Mouse (Mus musculus) frontal cortex, postnatal 36 days (tissue): ENCODE measurements at regions not wholly inside any gene's neighbourhood (a gene's known extent, or its start where the extent isn't known, plus 50 kb on each side); places are given as distances from the start of the nearest gene placed in this dataset.

Experiments used
- DNase-seq, 2 experiments: peaks; one replicate each; pipeline ENCODE4 v3.0.0; 2022; ENCODE audit warnings: low spot score in 2 of 2

GRCm38 (mm10) chr14:72371702-72372277 lies 119.8 kb downstream of the Gm9195 start:
- peak; percentile 80 to 86 for DNase-seq

GRCm38 (mm10) chr14:72360829-72361520 lies 130.7 kb downstream of the Gm9195 start:
- DNase-seq: no peak

- DNase-seq: no peak
Observed at GRCm38 (mm10) chr14:72360181-72360580, 131.5 kb downstream of the Gm9195 start.

GRCm38 (mm10) chr14:72357915-72358314 lies 133.7 kb downstream of the Gm9195 start:
- DNase-seq: no peak

GRCm38 (mm10) chr14:72342181-72342580 lies 149.5 kb downstream of the Gm9195 start:
- DNase-seq: no peak

- DNase-seq: no peak
Observed at GRCm38 (mm10) chr14:72341590-72342154, 150.0 kb downstream of the Gm9195 start.

GRCm38 (mm10) chr14:72338046-72338445 lies 153.6 kb downstream of the Gm9195 start:
- peak in 1 of 2 experiments; percentile 19 for DNase-seq

- DNase-seq: peak in 1 of 2 experiments; percentile 7
Observed at GRCm38 (mm10) chr14:72303856-72304255, 187.8 kb downstream of the Gm9195 start.

GRCm38 (mm10) chr14:72300026-72300425 lies 191.6 kb downstream of the Gm9195 start:
- peak; percentile 45 to 60 for DNase-seq

- no peak for DNase-seq
Observed at GRCm38 (mm10) chr14:72294631-72295030, 197.0 kb downstream of the Gm9195 start.

GRCm38 (mm10) chr14:72293677-72294387 lies 197.8 kb downstream of the Gm9195 start:
- DNase-seq: peak; percentile 8 to 29

- DNase-seq: peak; percentile 6 to 41
Observed at GRCm38 (mm10) chr14:72292656-72293299, 198.9 kb downstream of the Gm9195 start.

- no peak for DNase-seq
Observed at GRCm38 (mm10) chr14:72277309-72277708, 214.3 kb downstream of the Gm9195 start.

- DNase-seq: no peak
Observed at GRCm38 (mm10) chr14:72259255-72259654, 232.4 kb downstream of the Gm9195 start.

- peak in 1 of 2 experiments; percentile 63 for DNase-seq
Observed at GRCm38 (mm10) chr14:72241872-72242271, 249.8 kb downstream of the Gm9195 start.

- no peak for DNase-seq
Observed at GRCm38 (mm10) chr14:72240272-72240671, 251.4 kb downstream of the Gm9195 start.

- DNase-seq: peak; percentile 33 to 63
Observed at GRCm38 (mm10) chr14:72238344-72238743, 253.3 kb downstream of the Gm9195 start.

- peak; percentile 41 to 49 for DNase-seq
Observed at GRCm38 (mm10) chr14:72234234-72235075, 257.2 kb downstream of the Gm9195 start.

GRCm38 (mm10) chr14:72227853-72228252 lies 263.8 kb downstream of the Gm9195 start:
- DNase-seq: no peak

GRCm38 (mm10) chr14:72227441-72227840 lies 264.2 kb downstream of the Gm9195 start:
- DNase-seq: no peak

GRCm38 (mm10) chr14:72226946-72227345 lies 264.7 kb downstream of the Gm9195 start:
- no peak for DNase-seq
